Mouse (Mus musculus) left cerebral cortex, postnatal 4 days (tissue): ENCODE measurements around the gene Cs. TPM values are rescaled to one million over a fixed set of nuclear protein-coding genes. Genes with fewer than 3 reads are reported as not detected.
"Not testable (repeated sequence)": the region's sequence is repeated elsewhere in the genome, so short reads cannot be mapped to it uniquely, and the experiment has no call there.

Source experiments
- DNase-seq: peaks from one replicate; pipeline ENCODE4 v3.0.0-alpha.2; 2022
- intact Hi-C: fragments of 180-260 bp; cut with DNase I; formaldehyde crosslinking; loops from one replicate; pipeline ENCODE4 v1.15.1; 2025
- total RNA-seq, 2 experiments: library from RNA; stranded (reverse); gene quantifications; 2 replicates each; pipeline ENCODE4 v1.2.3; 2021

Cs gene
- total RNA-seq, 2 experiments from 2014 or later = 236 to 250 TPM

DNA sequence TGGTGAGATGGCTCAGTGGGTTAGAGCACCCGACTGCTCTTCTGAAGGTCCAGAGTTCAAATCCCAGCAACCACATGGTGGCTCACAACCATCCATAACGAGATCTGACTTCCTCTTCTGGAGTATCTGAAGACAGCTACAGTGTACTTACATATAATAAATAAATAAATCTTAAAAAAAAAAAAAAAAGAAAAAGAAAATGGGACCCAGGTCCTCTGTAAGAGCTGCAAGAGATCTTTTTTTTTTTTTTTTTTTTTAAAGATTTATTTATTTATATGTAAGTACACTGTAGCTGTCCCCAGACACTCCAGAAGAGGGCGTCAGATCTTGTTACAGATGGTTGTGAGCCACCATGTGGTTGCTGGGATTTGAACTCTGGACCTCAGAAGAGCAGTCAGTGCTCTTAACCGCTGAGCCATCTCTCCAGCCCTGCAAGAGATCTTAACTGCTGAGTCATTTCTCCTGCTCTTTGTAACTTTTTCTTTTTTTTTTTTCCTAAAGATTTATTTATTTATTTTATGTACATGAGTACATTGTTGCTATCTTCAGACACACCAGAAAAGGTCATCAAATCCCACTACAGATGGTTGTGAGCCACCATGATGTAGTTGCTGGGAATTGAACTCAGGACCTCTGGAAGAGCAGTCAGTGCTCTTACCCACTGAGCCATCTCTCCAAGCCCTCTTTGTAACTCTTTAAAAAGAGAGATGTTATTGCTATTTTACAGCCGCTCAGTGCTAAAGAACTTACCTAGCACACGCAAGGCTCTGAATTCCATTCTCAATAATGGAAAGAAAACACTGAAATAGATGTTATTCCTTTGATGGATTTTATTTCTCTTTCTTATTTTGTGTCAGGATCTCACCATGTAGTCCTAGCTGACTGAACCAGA lies 4.9 kb upstream of the Cs start:
- DNase-seq, intact Hi-C loops: not testable (repeated sequence)

DNA sequence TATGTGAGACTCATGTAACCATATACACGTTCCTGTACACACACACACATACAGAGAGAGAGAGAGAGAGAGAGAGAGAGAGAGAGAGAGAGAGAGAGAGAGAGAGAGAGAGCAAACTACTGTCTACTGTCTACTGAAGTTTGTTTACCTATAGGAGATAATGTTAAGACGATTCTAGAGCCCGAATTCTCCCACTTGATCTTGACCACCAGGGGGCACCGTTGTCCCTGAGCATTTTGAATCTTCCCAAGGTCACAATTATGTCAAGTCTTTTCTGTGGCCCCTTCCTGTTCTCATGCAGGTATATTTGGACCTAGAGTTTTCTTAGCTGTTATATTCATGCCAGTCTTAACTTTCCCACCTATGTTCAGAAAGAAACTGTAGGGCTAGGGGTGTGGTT lies 2.0 kb upstream of the Cs start:
- peak; percentile 75 for DNase-seq
- intact Hi-C loops = no loop called here

DNA sequence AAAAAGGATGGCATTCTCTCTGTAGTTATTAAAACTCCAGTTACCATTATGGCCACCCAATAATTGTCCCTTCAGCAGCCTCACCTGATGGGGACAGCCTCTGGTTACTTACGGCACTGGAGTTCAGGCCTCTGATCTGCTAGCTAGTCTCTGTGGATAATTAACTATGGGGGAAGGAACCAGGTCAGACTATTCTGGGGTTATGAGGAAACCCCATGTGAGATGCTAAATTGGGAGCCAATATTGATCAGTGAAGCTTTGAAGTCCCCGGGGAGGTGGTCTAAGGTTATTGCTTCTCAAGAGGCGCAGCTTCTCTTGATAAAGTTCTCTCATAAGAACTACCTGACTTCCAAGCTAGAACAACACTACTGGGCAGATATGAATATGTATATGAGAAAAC lies 1.3 kb upstream of the Cs start:
- DNase-seq = no peak
- intact Hi-C loops = no loop called here

DNA sequence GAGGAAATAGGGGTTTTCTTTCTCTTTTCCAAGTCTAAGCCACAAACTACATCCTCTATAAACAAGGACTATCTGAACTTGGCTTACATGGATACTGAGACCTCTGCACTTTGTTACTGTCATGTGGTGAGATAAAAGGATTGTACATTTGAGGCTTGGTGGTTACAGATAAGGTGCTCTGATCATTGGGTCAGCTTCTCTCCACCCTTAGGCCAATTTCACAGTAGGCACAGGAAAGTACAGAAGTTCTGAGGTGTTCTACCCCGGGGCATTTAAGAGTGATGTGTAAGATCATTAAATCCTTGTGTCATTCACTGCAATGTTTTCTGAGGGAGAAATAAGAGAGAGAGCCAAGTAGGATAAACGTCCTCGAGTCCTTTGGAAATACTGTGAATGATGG lies 937 bp upstream of the Cs start:
- intact Hi-C loops = no loop called here
- no peak for DNase-seq

DNA sequence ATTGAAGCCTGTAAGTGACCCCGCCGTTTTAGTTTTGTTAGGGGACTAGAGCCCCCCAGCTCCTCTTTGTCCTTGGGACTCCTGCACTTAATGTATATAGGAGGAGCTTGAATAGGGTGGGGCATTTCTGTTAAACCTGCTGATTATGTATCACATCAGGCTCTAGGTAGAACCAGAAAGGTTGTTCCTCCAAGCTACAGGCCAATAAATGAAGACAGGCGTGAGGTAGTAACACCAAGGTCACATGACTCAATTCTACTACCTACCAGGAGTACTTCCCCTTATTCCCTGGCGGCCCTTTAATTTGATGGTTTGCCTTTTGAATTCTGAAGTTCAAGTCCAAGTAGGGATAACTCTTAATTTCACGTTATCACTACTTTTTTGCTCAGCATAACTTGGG lies 881 bp downstream of the Cs start:
- intact Hi-C loops = no loop called here
- no peak for DNase-seq

DNA sequence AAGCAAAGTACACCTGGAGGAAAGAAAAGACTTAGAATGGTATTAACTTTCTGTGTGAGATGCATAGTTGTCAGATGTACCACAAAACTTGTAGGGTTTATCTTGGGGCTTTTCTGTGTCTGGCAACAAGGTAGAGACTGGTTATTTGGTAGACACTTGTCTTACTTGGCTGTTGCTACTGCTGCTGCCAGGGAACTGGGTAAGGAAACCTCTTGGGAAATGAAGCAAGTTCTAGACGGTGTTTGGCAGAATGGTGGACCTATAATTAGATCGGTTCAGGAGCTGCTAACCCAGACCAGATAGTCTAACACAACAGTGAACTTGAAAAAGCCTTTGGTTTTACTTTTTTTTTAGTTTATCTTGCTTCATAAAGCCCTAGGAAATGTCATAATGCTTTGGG lies 1.4 kb downstream of the Cs start:
- intact Hi-C loops = no loop called here
- no peak for DNase-seq

DNA sequence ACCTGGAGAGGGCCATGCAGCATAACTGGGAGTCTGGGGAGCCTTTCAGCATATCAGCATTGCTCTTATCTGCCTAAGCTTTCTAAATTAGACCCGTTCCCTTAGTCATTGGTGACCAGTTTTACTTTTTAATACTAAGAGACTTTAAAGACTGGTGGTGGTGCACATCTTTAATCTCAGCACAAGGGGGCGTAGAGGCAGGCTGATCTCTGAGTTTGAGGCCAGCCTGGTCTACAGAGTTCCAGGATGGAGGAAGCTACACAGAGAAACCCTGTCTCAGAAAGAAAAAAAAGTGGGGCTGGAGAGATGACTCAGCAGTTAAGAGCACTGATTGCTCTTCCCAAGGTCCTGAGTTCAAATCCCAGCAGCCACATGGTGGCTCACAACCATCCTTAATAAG lies 2.7 kb downstream of the Cs start:
- DNase-seq = no peak
- intact Hi-C loops = no loop called here

DNA sequence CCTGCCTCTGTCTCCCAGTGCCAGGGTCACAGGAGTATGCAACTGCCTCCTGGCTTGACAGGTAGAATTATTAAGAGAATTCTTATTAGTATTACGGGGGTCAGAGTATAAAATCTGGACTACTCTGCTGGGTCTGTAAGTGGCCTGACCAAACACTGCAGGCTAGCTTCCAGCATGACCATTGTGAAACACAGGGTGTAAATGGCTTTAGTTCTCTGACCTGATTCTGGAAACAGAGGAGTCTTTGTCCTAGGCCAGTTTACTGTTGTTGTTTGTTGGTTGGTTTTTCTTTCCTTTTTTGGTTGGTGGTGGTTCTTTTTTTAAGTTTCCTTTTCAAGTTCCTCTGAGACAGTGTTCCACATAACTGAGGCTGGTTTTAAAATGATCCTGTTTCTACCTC lies 5.9 kb downstream of the Cs start:
- DNase-seq = no peak
- intact Hi-C loops = no loop called here

DNA sequence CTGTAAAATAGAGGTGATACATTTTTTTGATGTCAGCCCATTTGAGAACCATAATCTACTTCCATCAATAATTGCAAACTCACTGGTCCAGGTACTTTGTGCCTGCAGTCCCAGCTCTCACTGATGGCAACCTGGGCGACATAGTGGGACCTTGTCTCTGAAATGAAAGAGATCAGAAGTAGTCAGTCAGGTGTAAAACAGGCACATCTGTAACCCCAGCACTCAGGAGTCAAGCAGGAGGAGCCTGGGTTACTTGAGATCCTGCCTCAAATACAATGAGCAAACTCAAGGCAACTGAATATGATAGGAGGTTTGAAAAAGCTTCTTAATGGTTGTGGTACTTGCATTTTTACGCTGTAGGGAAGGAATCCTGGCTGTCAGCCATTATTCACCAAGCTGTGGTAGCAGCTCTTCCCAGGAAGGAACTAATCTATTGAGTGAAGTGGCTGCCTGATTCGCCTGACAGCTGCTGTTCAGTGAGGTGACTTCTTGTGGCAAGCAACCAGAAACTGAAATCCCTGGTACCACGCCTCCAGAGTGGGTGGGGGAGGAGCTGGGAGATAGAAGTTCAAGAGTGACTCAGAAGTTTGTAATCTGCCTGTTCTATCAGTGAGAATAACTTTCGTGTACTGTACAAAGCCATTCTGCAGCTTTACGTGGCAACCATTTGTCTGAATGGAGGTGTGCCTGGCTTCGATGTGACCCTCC lies 7.2 kb downstream of the Cs start:
- intact Hi-C loops = no loop called here
- peak; percentile 57 for DNase-seq

DNA sequence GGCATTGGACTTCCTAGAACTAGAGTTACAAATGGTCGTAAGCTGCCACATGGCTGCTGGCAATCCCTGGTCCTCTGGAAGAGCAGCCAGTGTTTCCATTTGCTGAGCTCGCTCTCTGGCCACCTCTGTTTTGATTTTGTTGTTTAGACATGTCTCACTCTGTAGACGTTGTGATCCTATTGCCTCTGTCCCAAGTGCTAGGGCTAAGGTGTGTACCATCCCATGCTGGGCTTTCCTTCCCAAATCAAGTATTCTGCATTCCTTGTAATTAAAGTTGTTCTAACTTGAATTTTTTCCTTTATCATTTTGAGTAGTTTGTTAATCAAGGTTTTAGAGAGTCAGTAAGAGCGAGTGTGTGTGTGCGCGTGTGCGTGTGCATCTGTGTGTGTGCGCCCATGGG lies 10.0 kb downstream of the Cs start:
- DNase-seq = no peak
- intact Hi-C loops = no loop called here

DNA sequence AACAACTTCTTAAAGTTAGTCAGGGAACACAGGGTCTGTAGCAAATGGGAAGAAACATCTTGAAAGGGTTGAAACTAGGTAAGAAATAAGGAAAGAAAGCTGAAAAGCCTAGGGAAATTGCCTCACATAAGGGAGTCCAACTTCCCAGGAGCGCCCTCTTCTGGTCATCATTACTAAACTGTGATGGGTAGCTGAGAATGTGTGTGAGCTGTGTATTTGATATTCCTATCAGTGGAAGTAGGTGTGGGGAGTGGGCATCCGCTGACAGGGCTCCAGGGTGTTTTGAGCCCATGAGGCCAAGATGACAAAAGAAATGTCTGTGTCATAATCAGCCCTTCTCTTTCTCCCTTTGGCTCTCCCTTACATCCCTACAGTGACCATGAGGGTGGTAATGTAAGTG lies 21.3 kb downstream of the Cs start:
- intact Hi-C loops = no loop called here
- peak; percentile 49 for DNase-seq

DNA sequence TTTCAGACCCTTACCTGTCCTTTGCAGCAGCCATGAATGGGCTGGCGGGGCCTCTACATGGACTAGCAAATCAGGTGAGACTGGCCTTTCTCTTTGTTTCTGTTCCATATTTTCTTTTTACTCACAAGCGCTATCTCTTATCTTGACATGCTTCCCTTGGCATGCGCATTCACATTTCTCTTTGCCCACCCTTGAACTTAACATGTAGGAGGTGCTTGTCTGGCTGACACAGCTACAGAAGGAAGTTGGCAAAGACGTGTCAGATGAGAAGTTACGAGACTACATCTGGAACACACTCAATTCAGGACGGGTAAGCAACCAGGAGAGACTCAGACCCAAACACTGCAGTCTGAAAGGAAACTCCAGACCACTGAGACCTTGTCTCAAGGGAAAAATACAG lies 21.7 kb downstream of the Cs start:
- intact Hi-C loops = no loop called here
- no peak for DNase-seq

DNA sequence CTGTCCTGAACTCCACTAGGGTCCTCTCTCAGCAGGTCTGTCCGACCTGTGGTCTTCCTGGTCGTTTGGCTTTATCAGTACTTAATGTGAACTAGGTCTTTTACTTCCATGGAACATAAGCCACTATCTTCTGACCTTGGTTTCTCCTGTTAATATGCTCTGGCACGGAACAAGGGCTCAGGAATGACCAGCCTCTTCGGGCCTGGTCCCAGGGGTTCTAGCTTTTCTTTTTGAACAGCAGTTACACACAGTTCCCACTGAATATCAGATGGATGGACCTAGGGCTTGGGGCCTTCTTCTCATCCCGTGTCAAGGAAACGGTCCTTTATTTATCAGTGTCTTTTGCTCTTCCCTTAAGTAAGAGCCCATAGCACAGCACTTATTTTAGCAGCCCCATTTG lies 24.3 kb downstream of the Cs start:
- DNase-seq = no peak
- intact Hi-C loops = loop anchor here (5.0 kb wide), 1 partner anchor 95 kb away; the partner anchor contains the start of gene Smarcc2

DNA sequence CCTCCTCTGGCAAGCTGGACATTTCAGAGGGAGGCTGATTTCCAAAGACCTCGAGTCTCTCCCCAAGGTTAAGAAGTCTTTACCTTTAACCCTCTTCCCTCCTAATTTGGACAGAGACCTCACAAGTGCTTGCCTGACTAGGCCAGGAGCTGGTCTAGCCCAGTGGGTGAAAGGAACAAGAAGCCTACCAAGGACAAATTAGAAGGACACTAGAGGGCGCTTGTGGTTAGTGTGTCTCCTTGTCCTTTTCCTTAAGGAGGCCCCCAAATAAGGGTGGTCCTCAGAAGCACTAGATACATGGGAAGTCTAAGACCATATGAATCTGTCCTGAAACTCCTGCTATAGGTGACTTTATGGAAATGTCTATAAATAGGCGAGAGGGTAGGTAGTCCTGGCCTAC lies 25.0 kb downstream of the Cs start:
- intact Hi-C loops = loop anchor here (5.0 kb wide), 1 partner anchor 95 kb away; the partner anchor contains the start of gene Smarcc2
- peak; percentile 23 for DNase-seq

DNA sequence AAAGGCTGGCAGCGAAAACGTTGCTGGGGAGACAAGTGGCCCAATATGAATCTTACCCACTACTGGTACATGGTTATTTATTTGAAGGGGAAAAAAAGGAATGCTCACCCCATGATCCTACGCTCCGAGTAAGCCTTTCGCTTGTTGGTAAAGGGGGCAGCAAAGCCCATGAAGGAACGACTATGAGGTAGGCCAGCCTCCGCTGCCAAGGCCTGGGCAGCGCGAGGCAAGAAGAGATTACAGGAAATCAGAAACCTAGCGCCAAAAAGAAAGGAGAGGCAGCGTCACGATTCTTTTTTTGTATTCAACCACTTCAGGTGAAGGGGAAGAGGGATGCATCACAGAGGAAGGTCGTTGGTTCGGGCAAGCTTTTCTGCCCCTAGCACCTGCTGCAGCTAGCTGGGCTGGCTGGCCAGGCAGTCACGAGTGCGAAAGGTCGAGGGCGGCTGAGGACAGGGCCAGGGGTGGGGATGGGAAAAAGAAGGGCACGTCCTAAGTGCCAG lies 30.4 kb downstream of the Cs start:
- intact Hi-C loops = no loop called here
- DNase-seq = no peak

DNA sequence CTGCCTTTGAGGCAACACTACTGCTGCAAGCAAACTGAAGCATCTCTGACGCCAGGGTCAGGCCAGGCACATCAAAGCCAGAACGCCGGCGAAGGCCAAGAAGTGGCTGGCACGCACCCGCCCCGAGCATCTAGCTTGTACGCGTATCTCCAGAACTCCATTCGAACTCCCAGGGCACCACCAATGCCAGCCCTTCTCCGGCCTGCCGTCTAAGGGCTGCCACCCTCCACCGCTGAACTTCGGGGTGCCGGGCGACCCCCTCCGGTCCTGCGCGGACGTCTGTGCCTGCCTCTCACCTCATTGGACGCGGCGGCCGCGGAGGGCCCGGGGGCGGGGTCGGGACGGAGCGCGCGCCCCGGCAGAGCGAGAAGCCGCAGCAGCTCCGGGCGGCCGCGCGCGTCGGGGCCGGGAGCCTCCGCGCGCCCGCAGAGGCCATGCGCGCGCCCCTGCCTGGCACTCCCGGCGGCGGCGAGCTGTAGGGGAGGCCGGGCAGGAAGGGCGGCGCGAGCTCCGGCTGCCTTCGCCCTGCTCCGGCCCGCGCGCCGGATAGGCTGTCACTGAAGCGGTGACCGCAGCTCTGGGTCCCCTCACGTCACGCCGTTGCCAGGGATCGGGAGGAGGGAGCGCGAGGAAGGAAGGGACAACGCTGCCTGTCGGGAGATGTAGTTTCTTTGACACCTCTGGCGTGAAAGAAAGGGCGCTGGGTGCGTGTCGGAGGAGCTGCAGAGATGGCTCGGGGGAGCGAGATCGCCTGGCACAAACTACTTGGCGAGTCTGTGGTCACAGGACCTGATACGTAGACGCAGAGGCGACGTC lies 31.1 kb downstream of the Cs start, which contains the start of gene Coq10a:
TSS of gene Coq10a (minus strand) at position 596 of the 816 bp plus-strand sequence.
- peak; percentile 96 for DNase-seq
- intact Hi-C loops = no loop called here

DNA sequence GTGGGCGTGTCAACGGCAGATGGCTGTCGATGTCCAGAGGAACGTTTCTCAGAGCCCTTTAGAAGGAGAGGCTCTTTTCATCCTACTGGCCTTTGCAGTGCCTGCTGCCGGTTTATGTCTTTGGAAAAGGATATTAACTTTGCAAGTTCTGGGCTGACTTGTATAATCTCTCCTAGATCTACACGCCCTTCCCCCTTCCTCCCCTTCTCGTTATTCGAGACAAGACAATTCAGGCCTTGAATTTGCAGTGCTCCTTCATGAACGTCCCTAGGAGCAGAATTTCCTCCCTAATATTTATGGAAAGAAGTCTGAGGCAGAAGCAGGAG lies 31.6 kb downstream of the Cs start:
- intact Hi-C loops = no loop called here
- DNase-seq = no peak

DNA sequence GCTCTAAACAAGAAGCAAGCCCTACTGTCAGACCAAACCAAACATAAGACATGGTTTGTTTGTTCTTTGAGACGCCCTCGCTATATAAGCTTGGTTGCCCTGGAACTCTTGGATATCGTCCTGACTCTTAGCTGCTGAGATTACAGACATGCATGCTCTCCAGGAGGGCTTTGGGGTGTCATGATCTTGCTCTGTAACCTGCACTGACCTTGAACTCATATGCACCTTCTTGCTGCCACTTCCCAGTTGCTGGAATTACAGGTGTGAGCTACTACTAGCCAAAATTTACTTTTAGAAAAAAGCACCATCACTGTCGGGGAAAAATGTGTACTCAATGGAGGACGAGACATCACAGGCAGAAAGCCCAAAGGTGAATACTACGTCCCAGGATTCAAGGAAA lies 32.1 kb downstream of the Cs start:
- intact Hi-C loops = no loop called here
- DNase-seq = no peak

DNA sequence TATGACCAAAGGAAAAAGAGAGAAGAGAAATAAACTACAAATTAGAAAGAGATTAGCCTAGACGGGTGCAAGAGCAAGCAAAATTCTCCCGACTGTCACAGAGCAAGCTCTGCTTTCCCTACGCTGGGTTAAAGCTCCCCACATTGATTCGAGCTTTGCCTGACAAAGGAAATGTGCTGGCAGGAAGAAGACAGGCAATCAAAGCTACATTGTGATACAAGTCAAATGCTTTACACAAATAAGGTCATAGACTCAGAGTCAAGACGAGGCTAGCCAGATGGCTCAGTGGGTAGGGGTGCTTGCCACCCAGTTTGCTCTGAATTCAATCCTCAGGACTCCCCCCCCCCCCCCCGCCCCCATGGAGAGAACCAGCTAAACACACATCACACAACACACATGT lies 32.5 kb downstream of the Cs start:
- intact Hi-C loops = no loop called here
- no peak for DNase-seq

DNA sequence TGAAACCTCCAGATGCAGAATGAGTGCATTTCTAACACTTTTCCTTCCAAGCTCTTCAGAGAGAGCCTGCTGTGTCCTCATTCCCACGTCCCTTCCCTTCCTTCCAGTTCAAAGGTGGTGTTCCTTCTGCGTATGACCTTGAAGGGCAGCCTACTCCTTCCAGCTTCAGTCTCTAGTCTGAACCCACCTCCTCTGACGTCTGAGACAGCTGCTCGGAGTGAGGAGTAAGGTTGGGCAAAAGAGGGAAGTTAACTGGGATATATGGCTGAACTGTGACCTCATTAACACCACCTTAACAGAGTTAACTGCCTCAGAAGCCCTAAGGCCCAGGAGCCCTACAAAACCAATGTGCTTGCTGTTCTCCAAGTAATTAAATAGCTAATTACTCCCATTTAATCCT lies 33.1 kb downstream of the Cs start:
- intact Hi-C loops = no loop called here
- no peak for DNase-seq

DNA sequence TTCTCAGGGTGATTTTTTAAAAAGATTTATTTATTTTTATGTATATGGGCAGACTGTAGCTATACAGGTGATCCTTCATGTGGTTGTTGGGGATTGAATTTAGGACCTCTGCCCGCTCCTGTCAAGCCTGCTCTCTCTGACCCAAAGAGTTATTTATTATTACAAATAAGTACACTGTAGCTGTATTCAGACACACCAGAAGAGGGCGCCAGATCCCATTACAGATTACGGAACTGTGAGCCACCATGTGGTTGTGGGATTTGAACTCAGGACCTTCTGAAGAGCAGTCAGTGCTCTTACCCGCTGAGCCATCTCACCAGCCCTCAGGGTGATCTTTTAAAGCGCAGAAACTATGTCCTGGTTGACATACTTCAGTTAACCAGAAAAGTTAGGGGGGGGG lies 34.6 kb downstream of the Cs start:
- intact Hi-C loops = no loop called here
- no peak for DNase-seq
